Mouse (Mus musculus): Measurements from ENCODE around the gene Gm10057.
"Not testable (repeated sequence)": the region's sequence is repeated elsewhere in the genome, so short reads cannot be mapped to it uniquely, and the experiment has no call there.

Gm10057 gene

GRCm38 (mm10) chrX:154054939-154055338 lies at the start of gene Gm10057:
Gene Gm10057, minus strand, starts transcription at chrX:154055039.
- not testable (repeated sequence) for DNase-seq (ENCODE audit: low read depth in 2 of 2, low spot score in 2 of 2)

GRCm38 (mm10) chrX:154033727-154034126 lies 21.1 kb downstream of the Gm10057 start, which contains the start of gene 4921511M17Rik:
Gene 4921511M17Rik, minus strand, starts transcription at chrX:154033827.
- not testable (repeated sequence) for DNase-seq (ENCODE audit: low read depth in 2 of 2, low spot score in 2 of 2)

- not testable (repeated sequence) for DNase-seq (ENCODE audit: low read depth in 2 of 2, low spot score in 2 of 2)
These were observed 42.3 kb downstream of the Gm10057 start, which contains the start of gene Samt1 for GRCm38 (mm10) chrX:154012540-154012939. Gene Samt1, minus strand, starts transcription at chrX:154012640.

All from CD8-positive naive resting alpha-beta T cell, adult 2 months (primary cell).